Mouse (Mus musculus) heart, embryonic 11.5 days (tissue): Measurements from ENCODE around the gene Acox1. TPM values are rescaled to one million over a fixed set of nuclear protein-coding genes. Genes with fewer than 3 reads are reported as not detected.
A peak's percentile ranks its signal among the peaks of the same experiment; 100 is the strongest.

Experiments
- ATAC-seq: fragments of 200-750 bp; cut with Nextera tagmentation; replicated peaks from 2 replicates; pipeline ENCODE4 v1.8.0; 2017; ENCODE audit warnings: moderate library complexity; ENCODE audit not compliant: insufficient number of reproducible peaks, low FRiP score, low TSS enrichment
- H3K27ac ChIP-seq: fragments of 300-500 bp; sonication (generic); 2 replicates; pipeline ENCODE4 v1.5.1; 2014; ENCODE audit warnings: mild to moderate bottlenecking, low read depth, low read length
- H3K27me3 ChIP-seq: fragments of 300-500 bp; sonication (generic); 2 replicates; pipeline ENCODE4 v1.6.1; 2014; ENCODE audit warnings: mild to moderate bottlenecking, low read length, mixed read lengths; ENCODE audit not compliant: control insufficient read depth, insufficient read depth
- H3K36me3 ChIP-seq: fragments of 300-500 bp; sonication (generic); 2 replicates; pipeline ENCODE4 v1.6.1; 2014; ENCODE audit warnings: mild to moderate bottlenecking, low read length, moderate library complexity, mixed read lengths; ENCODE audit not compliant: control insufficient read depth, insufficient read depth
- H3K4me1 ChIP-seq: fragments of 300-500 bp; sonication (generic); 2 replicates; pipeline ENCODE4 v1.6.1; 2014; ENCODE audit warnings: low read length; ENCODE audit not compliant: control insufficient read depth, insufficient read depth
- H3K4me2 ChIP-seq: fragments of 300-500 bp; sonication (generic); 2 replicates; pipeline ENCODE4 v1.6.1; 2014; ENCODE audit warnings: mild to moderate bottlenecking, moderate library complexity
- H3K4me3 ChIP-seq: fragments of 300-500 bp; sonication (generic); 2 replicates; pipeline ENCODE4 v1.5.1; 2014; ENCODE audit warnings: low read depth, low read length
- H3K9ac ChIP-seq: fragments of 300-500 bp; sonication (generic); 2 replicates; pipeline ENCODE4 v1.6.1; 2014; ENCODE audit warnings: mild to moderate bottlenecking, low read depth, low read length, moderate library complexity
- H3K9me3 ChIP-seq: fragments of 300-500 bp; sonication (generic); replicated peaks from 2 replicates; pipeline ENCODE4 v1.6.1; 2016; ENCODE audit warnings: low read length; ENCODE audit not compliant: control insufficient read depth
- WGBS: fragments of 180-500 bp; shearing (Covaris S2); extraction: QIAGEN DNeasy Blood & Tissue Kit; methylation state at CpG from one replicate; pipeline ENCODE4 v1.1.7; 2014; ENCODE audit not compliant: insufficient replicate concordance; 5-methylcytosine and 5-hydroxymethylcytosine counted together
- polyA plus RNA-seq: library from polyadenylated mRNA; unstranded; fragments of >200 nt; fragmentation: Nextera tagmentation; extraction: Ambion mirVana; gene quantifications from 2 replicates; pipeline ENCODE4 v1.2.1, GENCODE M21; 2014

Gene Acox1
- polyA plus RNA-seq, 1 experiment from 2014 or later, result 29.3 TPM

DNA sequence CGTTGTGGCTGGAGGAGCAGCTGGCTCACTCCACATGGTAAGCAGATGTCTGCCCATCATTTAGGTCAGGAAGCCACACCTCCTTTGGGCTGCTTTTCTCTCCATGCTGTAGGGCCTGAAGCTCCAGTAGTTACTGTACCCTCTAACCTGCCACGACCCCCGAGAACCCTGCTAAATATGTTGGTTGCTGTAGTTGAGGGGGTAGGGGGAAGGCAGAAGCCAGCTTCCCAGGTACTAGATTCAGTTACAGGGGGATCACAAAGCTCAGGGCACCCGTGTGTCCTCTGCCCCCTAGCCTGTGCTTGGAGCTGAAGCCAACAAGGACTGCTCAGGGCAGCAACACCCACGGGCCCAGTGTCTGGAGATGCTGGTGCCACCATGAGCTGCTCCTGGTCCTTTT is 65.3 kb downstream of the Acox1 start:
- no peak overlapping the region for H3K9ac ChIP-seq
- H3K4me3 ChIP-seq, result no peak overlapping the region
- peaks cover 19% of the 10 kb centered on the region for H3K4me1 ChIP-seq
- no peak overlapping the region for H3K4me2 ChIP-seq
- ATAC-seq, result no peak
- H3K27me3 ChIP-seq, result no peaks in the 10 kb centered on the region
- no peaks in the 10 kb centered on the region for H3K9me3 ChIP-seq
- WGBS, result 66% methylated on average over 5 of the region's 5 CpGs
- peaks cover 4% of the 10 kb centered on the region; the same call in 1 of the 2 replicates for H3K36me3 ChIP-seq
- H3K27ac ChIP-seq, result no peak overlapping the region

DNA sequence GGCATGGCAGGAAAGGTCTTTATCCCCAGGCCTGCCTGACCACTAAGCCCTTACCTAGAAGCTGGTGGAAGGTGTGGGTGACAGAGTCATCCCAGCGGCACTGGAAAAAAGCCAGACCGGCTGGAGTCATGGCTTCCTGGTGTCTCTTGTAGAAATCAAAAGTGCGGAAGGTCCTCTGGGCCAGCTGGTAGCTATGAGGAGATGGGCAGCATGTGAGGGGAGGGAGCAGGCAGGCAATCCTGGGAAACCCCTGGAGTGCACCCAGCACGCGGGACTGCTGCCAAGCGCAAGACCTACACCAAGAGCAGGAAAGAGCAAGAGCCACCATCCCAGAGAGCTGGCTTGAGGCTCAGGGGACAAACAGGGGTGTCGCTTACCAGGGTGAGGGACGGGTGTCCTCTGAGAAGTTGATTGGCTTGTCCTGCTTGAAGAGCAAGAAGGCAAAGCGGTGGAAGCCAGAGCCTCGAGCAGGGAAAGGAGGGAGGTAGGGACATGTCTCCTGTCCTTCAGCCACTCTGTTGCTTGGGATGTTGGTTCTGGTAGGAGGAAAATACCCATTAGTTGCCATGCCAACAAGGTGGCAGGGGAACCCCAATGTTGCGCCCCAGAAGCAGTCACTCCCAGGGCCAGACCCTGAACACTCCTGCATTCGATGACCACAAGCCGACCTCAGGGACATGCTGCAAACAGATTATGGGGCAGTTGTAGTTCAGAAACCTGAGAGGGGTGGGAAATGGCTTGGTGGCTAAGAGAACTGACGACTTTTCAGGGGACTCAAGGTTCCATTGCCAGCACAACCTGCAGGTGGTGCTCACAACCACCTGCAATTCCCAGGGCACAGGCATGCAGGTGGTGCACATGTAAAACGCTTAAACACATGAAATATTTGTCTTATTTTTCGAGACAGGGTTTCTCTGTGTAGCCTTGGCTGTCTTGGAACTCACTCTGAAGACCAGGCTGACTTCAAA is 66.2 kb downstream of the Acox1 start:
- 81% methylated on average over 16 of the region's 16 CpGs for WGBS
- no peaks in the 10 kb centered on the region for H3K27me3 ChIP-seq
- H3K9me3 ChIP-seq, result no peaks in the 10 kb centered on the region
- H3K27ac ChIP-seq, result no peak overlapping the region
- peaks cover 23% of the 10 kb centered on the region for H3K4me1 ChIP-seq
- no peak for ATAC-seq
- no peak overlapping the region for H3K4me2 ChIP-seq
- H3K9ac ChIP-seq, result no peak overlapping the region
- H3K36me3 ChIP-seq, result peaks cover 4% of the 10 kb centered on the region; the same call in 1 of the 2 replicates
- H3K4me3 ChIP-seq, result no peak overlapping the region

- Histone ChIP-seq H3K36me3 (peaks cover 4% of the 10 kb centered on the region; the same call in 1 of the 2 replicates), H3K4me2 (peak overlapping the region; percentile 72), H3K27me3 (no peaks in the 10 kb centered on the region), H3K9ac (peak overlapping the region; percentile 82), H3K4me1 (peaks cover 27% of the 10 kb centered on the region), H3K9me3 (no peaks in the 10 kb centered on the region), H3K4me3 (peak overlapping the region; percentile 57; the same call in 1 of the 2 replicates), H3K27ac (peak overlapping the region; percentile 88)
- no peak for ATAC-seq
- 79% methylated on average over 15 of the region's 15 CpGs for WGBS
These were observed 67.3 kb downstream of the Acox1 start for GRCm38 (mm10) chr11:116131349-116132170.

DNA sequence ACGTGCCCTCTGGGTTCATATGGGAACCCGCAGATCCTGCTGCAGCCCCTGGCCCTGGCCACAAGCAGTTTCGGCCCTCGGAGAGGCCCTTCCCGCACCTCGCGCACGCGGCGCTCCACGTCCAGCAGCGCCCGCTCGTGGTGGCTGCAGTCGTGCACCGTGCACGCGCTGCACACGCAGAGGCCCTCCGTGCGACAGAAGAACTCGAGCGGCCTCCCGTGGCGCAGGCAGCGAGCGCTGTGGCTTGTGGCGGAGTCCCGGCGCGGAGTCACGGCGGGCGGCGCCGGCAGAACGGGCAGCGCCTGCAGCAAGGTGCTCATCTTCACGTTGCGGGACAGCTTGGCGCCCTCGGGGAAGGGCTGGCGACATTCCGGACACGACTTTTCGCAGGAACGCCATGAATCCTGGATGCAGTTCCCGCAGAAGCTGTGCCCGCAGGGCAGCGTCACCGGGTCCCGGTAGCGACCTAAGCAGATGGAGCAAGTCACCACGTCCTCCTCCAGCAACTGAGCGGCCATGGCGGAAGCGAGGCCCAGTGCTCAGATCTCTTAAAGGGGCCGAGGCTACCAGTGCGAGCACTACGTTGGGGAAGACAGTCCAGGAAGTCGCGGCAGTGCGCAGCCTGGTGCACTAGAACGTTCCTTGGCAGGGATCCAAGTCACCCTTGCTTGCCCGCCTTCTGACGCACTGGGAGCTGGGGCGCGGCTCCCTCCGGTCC is 68.2 kb downstream of the Acox1 start, which contains the start of gene Trim65:
TSS of gene Trim65 (minus strand) at position 641 of the 718 bp plus-strand sequence.
- peak within 1 kb of the TSS; percentile 57 for H3K4me3 ChIP-seq
- H3K27me3 ChIP-seq, result no peaks in the 10 kb centered on the region
- peaks cover 27% of the 10 kb centered on the region for H3K4me1 ChIP-seq
- 0 out of 2 replicates have a peak, but pooled peaks cover 2% of the 10 kb centered on the region for H3K9me3 ChIP-seq
- H3K9ac ChIP-seq, result peak within 1 kb of the TSS; percentile 82
- H3K4me2 ChIP-seq, result peak within 1 kb of the TSS; percentile 72
- peak within 1 kb of the TSS; percentile 88 for H3K27ac ChIP-seq
- ATAC-seq, result peak; percentile 73
- under 1% methylated on average over 69 of the region's 69 CpGs for WGBS
- peaks cover 9% of the 10 kb centered on the region; the same call in 1 of the 2 replicates for H3K36me3 ChIP-seq

DNA sequence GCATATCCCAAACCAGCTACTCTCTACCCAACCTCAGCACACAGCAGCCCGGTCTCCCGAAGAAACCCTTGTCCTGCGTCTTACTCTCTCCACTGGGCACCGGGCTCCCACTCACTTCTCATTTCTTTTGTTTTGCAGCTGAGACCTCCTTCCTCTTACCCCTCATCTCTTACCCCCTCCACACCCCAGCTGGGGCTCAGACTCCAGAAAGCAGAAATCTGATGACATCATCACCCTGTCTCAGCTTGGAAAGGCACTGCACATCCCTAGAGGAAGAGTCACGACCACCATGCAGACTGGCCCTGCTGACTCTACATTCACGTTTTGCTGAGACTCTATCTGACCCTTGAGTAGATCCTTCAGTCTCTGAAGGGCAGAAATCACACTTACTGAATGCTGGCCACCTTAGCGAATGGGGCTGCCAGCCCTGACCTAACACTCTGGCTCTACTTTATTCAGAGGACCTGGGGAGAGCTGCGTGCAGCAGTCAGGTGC is 68.8 kb downstream of the Acox1 start:
- peak overlapping the region; percentile 72 for H3K4me2 ChIP-seq
- ATAC-seq, result peak; percentile 4; the same call in 1 of the 2 replicates

DNA sequence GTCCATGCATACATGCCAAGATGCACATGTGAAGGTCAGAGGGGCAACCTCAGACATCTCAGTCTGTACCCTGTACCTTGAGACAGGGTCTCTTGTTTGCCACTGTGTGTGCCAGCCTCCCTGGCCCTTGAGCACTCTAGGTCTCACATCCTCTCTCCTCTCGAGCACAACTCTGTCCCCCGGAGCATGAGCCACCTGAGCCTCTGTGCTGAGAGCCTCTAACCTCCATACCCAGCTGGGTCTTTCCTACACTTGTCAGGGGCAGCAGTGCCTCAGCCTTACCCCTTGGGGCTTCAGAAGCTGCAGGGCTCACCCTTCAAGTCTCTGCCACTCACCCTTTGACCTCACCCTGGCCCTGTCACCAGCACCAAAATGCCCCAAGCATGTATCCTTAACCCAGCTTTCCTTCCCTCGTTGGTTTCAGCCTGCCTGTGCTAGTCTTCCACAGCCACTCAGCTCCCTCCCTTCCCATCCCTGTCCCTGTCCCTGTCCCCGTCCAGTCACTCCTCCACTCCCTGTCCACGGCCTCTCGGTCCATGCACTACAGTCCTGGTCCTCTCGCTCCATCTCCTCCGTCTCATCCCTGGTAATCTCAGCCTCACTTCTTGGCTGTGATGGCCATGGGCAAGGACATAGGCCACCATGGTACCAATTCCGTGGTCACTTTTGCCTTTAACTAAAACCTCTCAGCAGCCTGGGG is 69.6 kb downstream of the Acox1 start:
- H3K27me3 ChIP-seq, result no peaks in the 10 kb centered on the region
- no peak overlapping the region for H3K4me3 ChIP-seq
- H3K36me3 ChIP-seq, result peaks cover 16% of the 10 kb centered on the region
- 74% methylated on average over 9 of the region's 9 CpGs for WGBS
- H3K4me1 ChIP-seq, result peaks cover 27% of the 10 kb centered on the region
- H3K9ac ChIP-seq, result no peak overlapping the region
- H3K27ac ChIP-seq, result no peak overlapping the region
- 0 out of 2 replicates have a peak, but pooled peaks cover 2% of the 10 kb centered on the region for H3K9me3 ChIP-seq
- H3K4me2 ChIP-seq, result peak overlapping the region; percentile 72; the same call in 1 of the 2 replicates
- ATAC-seq, result no peak

More for the DNA sequence above, 68.8 kb downstream of the Acox1 start:
- Histone ChIP-seq H3K36me3 (peaks cover 14% of the 10 kb centered on the region), H3K9me3 (0 out of 2 replicates have a peak, but pooled peaks cover 2% of the 10 kb centered on the region), H3K27me3 (no peaks in the 10 kb centered on the region), H3K9ac (peak overlapping the region; percentile 82), H3K4me3 (peak overlapping the region; percentile 57), H3K27ac (peak overlapping the region; percentile 88), H3K4me1 (peaks cover 27% of the 10 kb centered on the region)
- 41% methylated on average over 8 of the region's 8 CpGs for WGBS

- no peak overlapping the region for H3K4me2 ChIP-seq
- 0 out of 2 replicates have a peak overlapping the region, but pooled peaks have one; percentile 16 for H3K9ac ChIP-seq
- no peak for ATAC-seq
- no peak overlapping the region for H3K27ac ChIP-seq
- peaks cover 16% of the 10 kb centered on the region for H3K36me3 ChIP-seq
- peaks cover 27% of the 10 kb centered on the region for H3K4me1 ChIP-seq
- WGBS, result 87% methylated on average over 9 of the region's 9 CpGs
- H3K27me3 ChIP-seq, result no peaks in the 10 kb centered on the region
- H3K4me3 ChIP-seq, result no peak overlapping the region
- H3K9me3 ChIP-seq, result 0 out of 2 replicates have a peak, but pooled peaks cover 2% of the 10 kb centered on the region
These were observed 70.9 kb downstream of the Acox1 start for GRCm38 (mm10) chr11:116127986-116128385.
